Mouse (Mus musculus) heart, postnatal 0 days (tissue): ENCODE measurements around the gene Tpd52l1.

Experiments used
- CTCF ChIP-seq: IDR thresholded peaks from 2 replicates; pipeline ENCODE4 v1.5.1; 2016; ENCODE audit warnings: antibody characterized with exemption, control low read depth, low read depth
- EP300 ChIP-seq: IDR thresholded peaks from 2 replicates; pipeline ENCODE4 v1.6.1; 2016; ENCODE audit warnings: antibody characterized with exemption, low read depth

DNA sequence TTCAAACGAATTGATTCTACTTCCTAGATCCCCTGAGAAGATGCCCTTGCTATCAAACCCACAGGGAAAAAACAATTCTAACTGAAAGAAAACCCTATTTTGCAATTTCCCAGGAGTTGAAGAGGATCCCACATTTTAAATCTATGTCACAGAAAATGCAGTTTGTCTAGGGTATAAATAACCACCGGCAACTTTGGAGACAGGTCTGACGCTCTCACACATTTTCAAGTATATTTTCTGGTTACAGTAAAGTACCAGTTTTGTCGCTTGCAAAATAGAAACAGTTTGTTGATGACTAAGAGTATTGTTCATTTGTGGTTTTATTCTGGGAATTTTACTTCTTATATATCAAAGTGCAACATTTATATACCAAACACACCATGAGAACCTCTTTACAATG, 9.7 kb downstream of the Tpd52l1 start:
- TF ChIP-seq CTCF (no peak), EP300 (no peak)
